Mouse (Mus musculus) telencephalon, adult 2 months (tissue): ENCODE measurements around the gene Gm3327.
"Not testable (repeated sequence)": the region's sequence is repeated elsewhere in the genome, so short reads cannot be mapped to it uniquely, and the experiment has no call there.

ENCODE experiments used
- DNase-seq: peaks from one replicate; pipeline ENCODE4 v3.0.0-alpha.2; 2011; ENCODE audit warnings: low read depth, low spot score

Gene Gm3327

DNA sequence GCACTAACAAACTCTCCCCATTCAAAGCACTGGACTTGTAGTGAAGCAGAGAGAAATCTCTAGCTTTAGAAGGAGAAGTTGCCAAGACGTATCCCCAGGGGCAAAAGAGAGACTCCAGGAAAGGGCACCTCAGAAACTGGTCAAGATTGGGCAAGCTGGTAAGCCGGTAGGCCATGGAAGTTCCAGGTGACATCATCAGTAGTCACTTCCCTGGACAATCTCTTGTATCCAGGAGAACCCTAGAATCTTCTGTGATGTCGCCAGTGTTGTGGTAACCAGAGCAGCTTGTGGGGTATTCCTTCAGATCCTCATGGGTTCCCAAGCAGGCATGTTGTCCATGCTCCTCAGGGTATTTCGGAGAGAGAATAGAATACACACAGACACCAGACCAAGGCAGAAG is at the start of gene Gm3327:
Gene Gm3327, plus strand, starts transcription at position 301 of the 400 bp plus-strand sequence.
- DNase-seq = not testable (repeated sequence)

DNA sequence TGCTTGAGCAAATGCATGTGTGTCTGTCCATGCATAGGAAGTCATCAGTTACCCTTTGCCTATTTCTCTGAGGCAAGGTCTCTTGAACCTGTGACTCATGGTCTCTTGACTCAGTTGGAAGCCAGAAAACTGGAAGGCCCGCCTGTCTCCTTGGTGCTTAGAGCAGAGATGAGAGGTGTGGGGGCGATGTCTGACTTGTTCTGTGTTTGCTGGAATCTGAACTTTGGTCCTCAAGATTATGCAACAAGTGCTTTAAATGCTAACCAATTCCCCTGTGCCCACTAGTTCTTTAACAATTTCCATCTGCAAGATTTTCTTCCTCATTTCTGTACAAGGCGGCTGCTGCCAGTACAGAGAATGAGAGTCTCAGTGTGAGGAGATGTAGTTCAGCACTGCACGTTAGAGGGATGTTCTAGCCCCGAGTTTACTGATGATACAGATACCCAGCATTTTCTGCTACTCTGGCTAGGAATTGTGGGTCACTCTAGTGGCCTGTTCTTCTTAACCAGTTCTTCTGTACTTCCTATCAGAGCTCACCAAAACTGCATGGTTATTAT is 45.8 kb upstream of the Gm3327 start:
- DNase-seq = not testable (repeated sequence)

DNA sequence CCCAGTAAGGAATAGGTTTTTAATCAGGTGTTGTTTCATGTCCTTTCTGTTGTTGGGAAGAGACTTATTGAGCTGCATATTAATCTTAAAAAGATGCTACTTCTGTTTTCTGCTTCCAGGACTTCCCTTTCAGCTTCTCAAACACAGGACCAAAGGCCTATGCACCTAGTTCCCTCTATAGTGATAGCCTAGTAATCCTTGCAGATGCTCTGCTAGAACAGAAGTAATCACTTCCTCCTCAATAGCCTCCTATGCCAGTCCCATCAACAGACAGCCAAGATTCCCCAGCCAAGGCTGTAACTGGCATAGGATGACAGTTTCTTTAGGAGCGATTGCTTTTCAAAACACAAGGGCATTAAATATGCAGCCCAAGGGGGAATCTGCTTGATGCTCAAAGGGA is 37.1 kb upstream of the Gm3327 start:
- DNase-seq = not testable (repeated sequence)

DNA sequence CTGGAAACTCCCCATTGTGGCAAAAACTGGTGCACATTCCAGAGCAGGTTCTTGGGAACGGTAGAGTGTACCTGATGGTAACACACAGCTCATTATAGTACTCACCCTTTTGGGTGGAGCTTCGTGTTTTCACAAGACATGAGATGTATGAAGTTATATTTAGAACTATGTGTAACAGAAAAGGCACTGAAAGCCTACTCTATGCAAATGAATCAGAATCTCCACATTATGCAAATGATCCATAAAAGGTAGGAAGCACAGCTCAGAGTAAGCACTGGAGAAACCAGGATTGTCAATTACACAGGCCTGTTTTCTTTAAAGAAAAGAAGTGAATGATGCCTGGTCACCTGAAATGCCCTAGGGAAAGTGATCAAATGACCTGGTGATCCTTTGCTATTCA is 36.1 kb upstream of the Gm3327 start:
- DNase-seq = not testable (repeated sequence)

DNA sequence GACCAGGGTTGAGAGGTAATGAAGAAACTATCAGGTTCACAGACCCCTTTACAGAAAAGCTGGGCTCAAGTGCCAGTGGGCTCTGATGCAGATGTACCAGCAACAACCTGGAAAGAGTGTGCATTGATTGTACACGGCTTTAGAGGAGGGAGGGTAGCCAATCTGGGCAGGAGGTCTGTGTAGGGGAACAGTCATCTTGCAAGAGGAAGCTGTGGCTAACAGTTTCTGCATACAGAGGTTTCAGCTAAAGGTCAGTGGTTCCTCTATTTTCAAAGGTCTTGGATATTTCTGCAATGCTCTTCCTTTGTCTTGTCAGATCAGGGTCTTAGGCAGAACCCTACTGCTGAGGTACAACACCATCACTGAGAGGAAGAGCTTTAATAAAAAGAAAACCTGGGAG is 32.1 kb upstream of the Gm3327 start:
- DNase-seq = not testable (repeated sequence)

DNA sequence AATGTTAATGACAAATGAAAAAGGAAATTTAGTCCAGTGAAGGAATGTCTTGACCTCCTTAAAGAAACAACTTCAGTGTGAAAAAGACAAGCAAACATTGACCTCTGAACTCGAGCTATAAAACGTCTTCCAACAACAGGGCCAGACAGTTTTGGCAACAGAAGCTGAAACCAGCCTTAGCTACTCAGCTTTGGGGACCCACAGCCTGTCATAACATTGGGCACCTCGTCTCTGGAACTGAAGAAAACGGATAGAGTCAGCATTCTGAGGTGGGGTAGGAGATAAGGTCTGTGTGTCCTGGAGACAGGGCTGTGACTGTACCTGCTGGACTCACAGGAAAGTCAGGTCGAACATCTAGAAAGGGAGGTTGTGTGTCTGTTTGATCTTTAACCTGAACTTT is 29.2 kb upstream of the Gm3327 start:
- DNase-seq = not testable (repeated sequence)

DNA sequence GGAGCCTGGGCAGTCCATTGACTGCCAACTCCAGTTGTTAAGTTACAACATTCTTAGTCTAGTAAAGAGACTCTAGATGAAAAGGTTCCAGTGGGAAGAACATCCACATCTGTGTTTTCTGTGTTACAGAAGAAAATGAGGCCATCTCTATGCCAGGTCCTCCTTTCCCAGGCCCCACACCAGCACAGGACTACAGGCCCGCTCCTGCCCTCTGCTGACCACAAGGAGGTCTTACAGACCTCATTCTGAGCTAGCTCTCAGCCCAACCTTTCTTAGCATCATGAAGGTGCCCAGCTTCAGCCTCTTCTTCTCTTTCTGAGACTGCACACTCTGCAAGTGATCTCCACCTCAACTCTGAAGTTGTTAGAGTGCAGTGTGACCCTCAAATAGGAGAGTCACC is 23.6 kb upstream of the Gm3327 start:
- DNase-seq = not testable (repeated sequence)

DNA sequence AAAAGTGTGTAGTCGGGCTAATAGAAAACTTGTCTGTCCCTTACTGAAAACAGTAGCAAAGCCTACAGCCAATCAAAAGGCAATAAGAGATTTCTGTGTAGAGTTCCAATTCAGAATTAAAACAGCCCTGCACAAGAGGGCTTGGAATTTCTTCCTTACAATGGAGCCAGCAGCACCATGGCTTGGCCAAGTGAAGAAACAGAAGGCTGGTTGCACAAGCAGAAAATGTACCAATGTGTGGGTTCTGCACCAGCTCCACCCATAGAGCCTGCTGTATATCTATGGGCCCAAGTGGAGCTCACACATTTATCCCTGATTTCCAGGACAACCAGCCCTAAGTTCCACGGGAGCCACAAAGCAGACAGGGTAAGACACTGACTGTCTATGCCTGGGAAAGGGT is 21.3 kb upstream of the Gm3327 start, which contains the start of gene Ear2:
Gene Ear2, plus strand, starts transcription at position 301 of the 400 bp plus-strand sequence.
- DNase-seq = not testable (repeated sequence)

DNA sequence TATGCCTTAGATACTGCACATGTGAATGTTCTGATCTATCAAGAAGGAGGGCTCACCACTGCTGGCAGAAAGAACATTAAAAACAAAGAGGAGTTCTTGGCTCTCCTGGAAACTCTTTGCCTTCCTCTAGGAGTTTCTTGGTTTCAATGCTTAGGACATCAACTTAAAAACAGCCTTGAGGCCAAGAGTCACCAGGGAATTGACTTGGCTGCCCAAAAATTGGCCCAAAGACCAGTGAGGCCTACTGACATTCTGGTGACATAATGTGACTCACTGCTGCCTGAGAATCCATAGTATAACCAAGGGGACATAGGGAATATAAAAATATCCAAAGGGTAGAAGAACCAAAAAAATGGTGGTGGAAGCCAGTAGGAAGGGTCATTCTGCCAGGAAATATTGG is 12.7 kb upstream of the Gm3327 start:
- no peak for DNase-seq
